12 mouse cellular contexts compared by ENCODE assay signal in the genomic region with DNA sequence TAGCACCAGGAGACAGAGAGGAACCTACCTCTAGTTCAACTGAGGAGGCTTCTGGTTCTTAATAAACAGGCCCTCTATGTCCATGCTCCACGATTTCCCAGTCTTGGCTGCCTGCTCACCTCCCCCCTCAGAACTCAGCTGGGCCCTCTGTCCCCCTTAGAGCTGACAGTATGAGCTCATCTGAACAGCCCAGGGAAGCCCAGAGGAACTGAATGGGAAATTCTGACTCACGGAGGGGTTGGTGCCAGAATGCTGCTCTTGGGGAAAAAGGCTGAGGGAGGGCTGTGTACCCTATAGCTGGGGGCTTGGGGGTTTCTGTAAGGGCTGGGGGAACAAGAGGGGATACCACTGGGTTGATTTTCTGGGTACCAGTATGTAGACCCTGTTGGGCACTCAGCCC.
DNase-seq lines count a peak whose midpoint lies in the region; ATAC-seq and TF ChIP-seq lines count a peak whose summit lies in the region.
"Had no signal": no experiment of that assay in that cellular context is flagged by ENCODE, and none has a peak within 500 bp of the region (broad histone marks: within the 10 kb centered on the region; RNA-seq: fewer than 3 reads in every experiment).

No protein-coding gene starts in this region.

- intact Hi-C loops in heart, postnatal 25 days (cut with DNase I) = no loop called here

- no peak for DNase-seq in forebrain, postnatal 0 days
- no peak for DNase-seq in forebrain, embryonic 10.5 days (ENCODE audit: extremely low spot score, low spot score)
- DNase-seq in urinary bladder, postnatal 14 days (ENCODE audit: low spot score) = peak; percentile 48
- no peak for DNase-seq in urinary bladder, postnatal 25 days (ENCODE audit: low spot score)
- DNase-seq in heart, postnatal 25 days (ENCODE audit: low spot score) = peak; percentile 62
- no peak for DNase-seq in cerebellum, adult 9-11 months
- DNase-seq: B cell, adult 2 months; kidney, adult 2 months; spleen, adult 18-20 months had no signal

- no peak overlapping the region for H3K27ac ChIP-seq in forebrain, postnatal 0 days (ENCODE audit: low read depth, low read length)
- no peak overlapping the region for H3K27ac ChIP-seq in forebrain, embryonic 10.5 days
- no peak overlapping the region for H3K27ac ChIP-seq in kidney, embryonic 16.5 days (ENCODE audit: low read length)
- H3K27ac ChIP-seq: neural tube, embryonic 13.5 days had no signal

- H3K4me2 ChIP-seq in forebrain, postnatal 0 days (ENCODE audit: low read depth) = no peak overlapping the region
- H3K4me2 ChIP-seq in kidney, embryonic 16.5 days (replicated peaks; ENCODE audit: low read depth, low read length) = no peak overlapping the region
- H3K4me2 ChIP-seq: neural tube, embryonic 13.5 days had no signal

- H3K4me3 ChIP-seq in forebrain, postnatal 0 days (ENCODE audit: low read depth, low read length) = no peak overlapping the region
- no peak overlapping the region for H3K4me3 ChIP-seq in forebrain, embryonic 10.5 days
- H3K4me3 ChIP-seq in kidney, embryonic 16.5 days (ENCODE audit: low read length) = no peak overlapping the region
- H3K4me3 ChIP-seq: neural tube, embryonic 13.5 days had no signal

- H3K4me1 ChIP-seq in forebrain, postnatal 0 days (ENCODE audit: insufficient read depth) = no peaks in the 10 kb centered on the region
- H3K4me1 ChIP-seq in forebrain, embryonic 10.5 days = peaks cover 45% of the 10 kb centered on the region
- peaks cover 18% of the 10 kb centered on the region; the same call in 1 of the 2 replicates for H3K4me1 ChIP-seq in kidney, embryonic 16.5 days (ENCODE audit: insufficient read depth, low read length)

- no peaks in the 10 kb centered on the region for H3K9me3 ChIP-seq in forebrain, postnatal 0 days (ENCODE audit: low read length)
- H3K9me3 ChIP-seq in forebrain, embryonic 10.5 days = no peaks in the 10 kb centered on the region
- no peaks in the 10 kb centered on the region for H3K9me3 ChIP-seq in kidney, embryonic 16.5 days (ENCODE audit: low read length)
- H3K9me3 ChIP-seq: neural tube, embryonic 13.5 days had no signal

- WGBS in forebrain, postnatal 0 days = 22% methylated on average over 2 of the region's 2 CpGs
- WGBS in forebrain, embryonic 10.5 days = 65% methylated on average over 2 of the region's 2 CpGs
- 77% methylated on average over 2 of the region's 2 CpGs for WGBS in kidney, embryonic 16.5 days

- TF ChIP-seq CTCF in forebrain, postnatal 0 days (IDR thresholded peaks at IDR 0.05; ENCODE audit: low read depth) = no peak

- H3K27me3 ChIP-seq in forebrain, postnatal 0 days (ENCODE audit: insufficient read depth, low read length) = no peaks in the 10 kb centered on the region
- H3K27me3 ChIP-seq in forebrain, embryonic 10.5 days (ENCODE audit: poor library complexity, severe bottlenecking) = no peaks in the 10 kb centered on the region
- H3K27me3 ChIP-seq in kidney, embryonic 16.5 days (ENCODE audit: insufficient read depth, low read length) = no peaks in the 10 kb centered on the region
- H3K27me3 ChIP-seq: neural tube, embryonic 13.5 days had no signal

- ATAC-seq in forebrain, postnatal 0 days = peak; percentile 32
- ATAC-seq in cerebellum, adult (ENCODE audit: insufficient number of reproducible peaks, low FRiP score, low TSS enrichment) = no peak
- ATAC-seq in kidney, embryonic 16.5 days (ENCODE audit: low FRiP score, low TSS enrichment) = no peak

- H3K36me3 ChIP-seq in forebrain, postnatal 0 days (ENCODE audit: insufficient read depth) = peaks cover 42% of the 10 kb centered on the region
- H3K36me3 ChIP-seq in forebrain, embryonic 10.5 days (replicated peaks) = peaks cover 41% of the 10 kb centered on the region
- H3K36me3 ChIP-seq in kidney, embryonic 16.5 days (ENCODE audit: insufficient read depth, low read length) = no peaks in the 10 kb centered on the region

- H3K9ac ChIP-seq in forebrain, postnatal 0 days = no peak overlapping the region
- no peak overlapping the region for H3K9ac ChIP-seq in kidney, embryonic 16.5 days (replicated peaks; ENCODE audit: low read length)
- H3K9ac ChIP-seq: neural tube, embryonic 13.5 days had no signal

Comparison
In these comparisons a context has a peak if more than half of its experiments do, and no peak if none do; other contexts are left out.
1. DNase-seq: peak in urinary bladder, postnatal 14 days (single experiment) and heart, postnatal 25 days (single experiment); none in forebrain, postnatal 0 days (single experiment), forebrain, embryonic 10.5 days (single experiment), urinary bladder, postnatal 25 days (single experiment) and cerebellum, adult 9-11 months (single experiment).